Mouse (Mus musculus): ENCODE data around the gene Ankrd50. TPM values are rescaled to one million over a fixed set of nuclear protein-coding genes. Genes with fewer than 3 reads are reported as not detected.

Ankrd50 gene
- polyA plus RNA-seq, 1 experiment from 2014 or later, result 11.2 TPM

GRCm38 (mm10) chr3:38433495-38434464 lies 50.9 kb downstream of the Ankrd50 start:
- no peak for ATAC-seq (replicated peaks; ENCODE audit: low FRiP score)
- DNase-seq (ENCODE audit: low spot score), result no peak
- Histone ChIP-seq H3K9me3 (ENCODE audit: control insufficient read depth, low read length) (no peaks in the 10 kb centered on the region), H3K4me1 (replicated peaks; ENCODE audit: control insufficient read depth, insufficient read depth, low read length) (no peaks in the 10 kb centered on the region), H3K27ac (ENCODE audit: low read depth, low read length) (no peak overlapping the region), H3K36me3 (ENCODE audit: control insufficient read depth, insufficient read depth, low read length) (no peaks in the 10 kb centered on the region), H3K4me3 (ENCODE audit: low read depth, low read length) (no peak overlapping the region), H3K27me3 (replicated peaks; ENCODE audit: control insufficient read depth, insufficient read depth, low read length) (no peaks in the 10 kb centered on the region), H3K4me2 (no peak overlapping the region), H3K9ac (ENCODE audit: low read depth, low read length) (no peak overlapping the region)
- WGBS, result 23% methylated on average over 11 of the region's 11 CpGs

- Histone ChIP-seq H3K36me3 (ENCODE audit: control insufficient read depth, insufficient read depth, low read length) (no peaks in the 10 kb centered on the region), H3K4me2 (no peak overlapping the region), H3K9ac (ENCODE audit: low read depth, low read length) (no peak overlapping the region), H3K9me3 (ENCODE audit: control insufficient read depth, low read length) (no peaks in the 10 kb centered on the region), H3K27ac (ENCODE audit: low read depth, low read length) (no peak overlapping the region), H3K4me1 (replicated peaks; ENCODE audit: control insufficient read depth, insufficient read depth, low read length) (no peaks in the 10 kb centered on the region), H3K4me3 (ENCODE audit: low read depth, low read length) (no peak overlapping the region), H3K27me3 (replicated peaks; ENCODE audit: control insufficient read depth, insufficient read depth, low read length) (no peaks in the 10 kb centered on the region)
- WGBS, result 81% methylated on average over 5 of the region's 5 CpGs
- DNase-seq (ENCODE audit: low spot score) (no peak), ATAC-seq (replicated peaks; ENCODE audit: low FRiP score) (no peak)
These were observed 53.2 kb downstream of the Ankrd50 start for GRCm38 (mm10) chr3:38431461-38431860.

DNA sequence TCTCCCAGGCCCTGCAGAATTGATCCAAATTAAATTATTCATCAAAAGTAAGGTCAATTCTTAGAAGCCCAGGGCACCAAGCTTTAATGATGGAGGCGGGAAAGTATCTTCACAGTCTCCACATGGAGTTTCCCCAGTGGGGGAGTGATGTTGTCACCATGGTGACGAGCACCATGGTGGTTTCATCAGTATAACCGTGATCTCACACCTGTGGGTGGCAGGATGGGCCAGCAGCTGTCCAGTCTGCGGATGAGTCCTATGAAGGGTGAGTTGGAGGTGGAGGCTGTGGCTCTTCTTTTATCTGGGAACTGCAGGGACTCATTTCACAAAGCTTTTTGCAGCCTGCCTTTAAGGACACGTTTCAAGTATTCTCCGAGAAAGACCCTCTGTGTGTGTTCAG lies 53.6 kb downstream of the Ankrd50 start:
- Histone ChIP-seq H3K9me3 (ENCODE audit: control insufficient read depth, low read length) (no peaks in the 10 kb centered on the region), H3K36me3 (ENCODE audit: control insufficient read depth, insufficient read depth, low read length) (no peaks in the 10 kb centered on the region), H3K27me3 (replicated peaks; ENCODE audit: control insufficient read depth, insufficient read depth, low read length) (no peaks in the 10 kb centered on the region), H3K9ac (ENCODE audit: low read depth, low read length) (no peak overlapping the region), H3K4me1 (replicated peaks; ENCODE audit: control insufficient read depth, insufficient read depth, low read length) (no peaks in the 10 kb centered on the region), H3K4me2 (no peak overlapping the region), H3K27ac (ENCODE audit: low read depth, low read length) (no peak overlapping the region), H3K4me3 (ENCODE audit: low read depth, low read length) (no peak overlapping the region)
- no peak for DNase-seq (ENCODE audit: low spot score)
- WGBS, result 73% methylated on average over 6 of the region's 6 CpGs
- ATAC-seq (replicated peaks; ENCODE audit: low FRiP score), result no peak

DNA sequence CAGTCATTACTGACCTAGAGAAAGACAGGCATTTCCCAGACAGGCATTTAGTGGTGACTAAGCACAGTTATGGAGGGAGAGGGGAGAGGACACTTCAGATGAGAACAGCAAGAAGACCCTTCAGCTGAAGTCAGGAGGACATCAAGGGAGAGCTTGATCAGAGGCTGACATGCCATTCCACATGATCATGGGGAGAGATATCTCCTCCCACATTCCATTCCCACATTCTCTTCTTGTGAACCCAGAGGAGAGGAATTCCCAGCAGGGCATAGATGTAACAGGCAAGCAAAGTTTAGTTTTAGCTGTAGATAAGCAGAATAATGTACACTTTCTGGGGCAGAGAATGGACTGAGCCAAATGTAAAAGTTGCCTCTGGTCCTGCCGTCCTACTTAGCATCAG lies 57.4 kb downstream of the Ankrd50 start:
- WGBS, result 55% methylated on average over 1 of the region's 1 CpGs
- no peak overlapping the region for H3K4me3 ChIP-seq (ENCODE audit: low read depth, low read length)
- H3K27ac ChIP-seq (ENCODE audit: low read depth, low read length), result no peak overlapping the region
- no peak for ATAC-seq (replicated peaks; ENCODE audit: low FRiP score)
- H3K4me1 ChIP-seq (replicated peaks; ENCODE audit: control insufficient read depth, insufficient read depth, low read length), result no peaks in the 10 kb centered on the region
- no peak overlapping the region for H3K9ac ChIP-seq (ENCODE audit: low read depth, low read length)
- H3K27me3 ChIP-seq (replicated peaks; ENCODE audit: control insufficient read depth, insufficient read depth, low read length), result no peaks in the 10 kb centered on the region
- H3K4me2 ChIP-seq, result no peak overlapping the region
- no peaks in the 10 kb centered on the region for H3K9me3 ChIP-seq (ENCODE audit: control insufficient read depth, low read length)
- no peak for DNase-seq (ENCODE audit: low spot score)
- no peaks in the 10 kb centered on the region for H3K36me3 ChIP-seq (ENCODE audit: control insufficient read depth, insufficient read depth, low read length)

- Histone ChIP-seq H3K9me3 (ENCODE audit: control insufficient read depth, low read length) (no peaks in the 10 kb centered on the region), H3K4me2 (no peak overlapping the region), H3K4me1 (replicated peaks; ENCODE audit: control insufficient read depth, insufficient read depth, low read length) (no peaks in the 10 kb centered on the region), H3K27ac (ENCODE audit: low read depth, low read length) (no peak overlapping the region), H3K36me3 (ENCODE audit: control insufficient read depth, insufficient read depth, low read length) (no peaks in the 10 kb centered on the region), H3K9ac (ENCODE audit: low read depth, low read length) (no peak overlapping the region), H3K4me3 (ENCODE audit: low read depth, low read length) (no peak overlapping the region), H3K27me3 (replicated peaks; ENCODE audit: control insufficient read depth, insufficient read depth, low read length) (no peaks in the 10 kb centered on the region)
- ATAC-seq (replicated peaks; ENCODE audit: low FRiP score) (no peak), DNase-seq (ENCODE audit: low spot score) (no peak)
- 59% methylated on average over 4 of the region's 4 CpGs for WGBS
These were observed 60.7 kb downstream of the Ankrd50 start for GRCm38 (mm10) chr3:38423966-38424365.

DNA sequence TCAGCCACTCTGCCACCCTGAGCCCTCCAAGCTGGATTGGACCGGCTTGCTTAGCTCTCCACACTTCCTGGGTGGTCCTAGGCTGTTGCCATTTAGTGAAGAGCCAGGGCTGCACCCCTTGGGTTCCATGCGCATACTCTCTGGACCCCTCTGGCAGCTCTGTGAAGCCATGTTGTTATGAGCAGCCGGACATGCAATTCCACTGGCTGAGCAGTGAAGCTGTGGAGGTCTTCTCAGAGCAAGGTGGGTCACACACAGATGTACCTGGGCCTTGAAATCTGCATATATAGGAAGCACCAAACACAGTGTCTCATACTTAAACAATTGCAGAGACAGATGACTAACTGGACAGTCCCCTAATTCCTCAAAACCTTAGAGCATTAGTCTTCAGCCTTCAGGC lies 64.7 kb downstream of the Ankrd50 start:
- WGBS, result 83% methylated on average over 3 of the region's 3 CpGs
- no peak overlapping the region for H3K4me3 ChIP-seq (ENCODE audit: low read depth, low read length)
- no peaks in the 10 kb centered on the region for H3K36me3 ChIP-seq (ENCODE audit: control insufficient read depth, insufficient read depth, low read length)
- no peak overlapping the region for H3K4me2 ChIP-seq
- H3K4me1 ChIP-seq (replicated peaks; ENCODE audit: control insufficient read depth, insufficient read depth, low read length), result no peaks in the 10 kb centered on the region
- ATAC-seq (replicated peaks; ENCODE audit: low FRiP score), result no peak
- no peak overlapping the region for H3K27ac ChIP-seq (ENCODE audit: low read depth, low read length)
- H3K9ac ChIP-seq (ENCODE audit: low read depth, low read length), result no peak overlapping the region
- DNase-seq (ENCODE audit: low spot score), result no peak
- H3K9me3 ChIP-seq (ENCODE audit: control insufficient read depth, low read length), result no peaks in the 10 kb centered on the region
- no peaks in the 10 kb centered on the region for H3K27me3 ChIP-seq (replicated peaks; ENCODE audit: control insufficient read depth, insufficient read depth, low read length)

- H3K27me3 ChIP-seq (replicated peaks; ENCODE audit: control insufficient read depth, insufficient read depth, low read length), result no peaks in the 10 kb centered on the region
- H3K27ac ChIP-seq (ENCODE audit: low read depth, low read length), result no peak overlapping the region
- no peaks in the 10 kb centered on the region for H3K9me3 ChIP-seq (ENCODE audit: control insufficient read depth, low read length)
- H3K4me2 ChIP-seq, result no peak overlapping the region
- no peaks in the 10 kb centered on the region for H3K4me1 ChIP-seq (replicated peaks; ENCODE audit: control insufficient read depth, insufficient read depth, low read length)
- no peak for DNase-seq (ENCODE audit: low spot score)
- H3K36me3 ChIP-seq (ENCODE audit: control insufficient read depth, insufficient read depth, low read length), result no peaks in the 10 kb centered on the region
- no peak overlapping the region for H3K9ac ChIP-seq (ENCODE audit: low read depth, low read length)
- WGBS, result 80% methylated on average over 3 of the region's 3 CpGs
- H3K4me3 ChIP-seq (ENCODE audit: low read depth, low read length), result no peak overlapping the region
- ATAC-seq (replicated peaks; ENCODE audit: low FRiP score), result no peak
These were observed 69.2 kb downstream of the Ankrd50 start for GRCm38 (mm10) chr3:38415292-38415930.
